Mouse (Mus musculus): ENCODE data around the gene Bcas3.

The Bcas3 gene

DNA sequence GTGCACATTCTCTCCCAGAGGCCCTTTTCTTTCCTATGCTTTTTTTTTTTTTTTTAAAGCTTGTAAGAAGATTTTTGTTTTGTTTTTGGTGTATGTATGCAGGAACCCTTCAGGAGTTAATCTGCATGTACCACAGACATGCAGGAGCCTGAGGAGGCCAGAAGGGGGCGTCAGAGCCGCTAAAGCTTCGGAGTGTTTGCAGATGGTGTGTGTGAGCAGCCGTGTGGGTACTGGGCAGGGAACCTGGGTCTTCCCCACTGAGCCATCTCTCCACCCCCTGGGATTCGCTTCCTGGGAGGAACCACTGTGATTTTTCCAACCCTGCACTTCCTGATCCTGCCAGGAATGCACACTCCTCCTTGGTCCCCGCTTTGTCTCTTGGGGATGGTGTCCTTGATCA is 497.8 kb downstream of the Bcas3 start:
- DNase-seq, result no peak

DNA sequence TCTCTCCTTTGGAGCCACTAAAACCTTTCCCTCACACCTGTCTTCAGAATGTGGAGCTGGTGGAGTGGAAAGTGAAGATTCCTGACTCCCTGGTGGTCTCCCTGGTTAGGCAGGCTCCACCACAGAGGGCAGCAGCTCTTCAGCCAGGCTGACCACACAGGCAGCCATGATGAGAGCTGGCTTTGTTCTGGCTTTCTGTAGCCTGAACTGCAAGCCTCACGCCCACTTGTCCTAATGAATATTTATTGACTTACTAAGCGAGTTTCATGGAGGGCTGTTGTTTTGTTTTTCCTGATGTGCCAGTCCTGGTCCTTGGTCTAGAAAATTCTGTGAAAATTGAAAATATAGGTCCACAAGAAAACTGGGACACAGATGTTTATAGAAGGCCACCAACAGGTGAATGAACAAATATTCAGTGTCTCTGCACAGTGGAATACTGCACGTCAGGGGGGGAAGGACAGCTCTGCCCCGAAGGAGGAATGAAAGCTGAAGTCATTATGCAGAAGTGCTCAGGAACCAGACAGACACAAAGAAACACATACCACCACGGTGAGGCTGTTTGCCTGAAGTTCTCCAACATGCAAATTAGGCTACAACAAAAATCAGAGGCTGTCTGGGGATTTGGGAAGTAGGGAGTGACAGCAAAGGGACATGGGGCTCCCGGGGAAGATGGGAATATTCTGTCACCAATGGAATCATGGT is 505.2 kb downstream of the Bcas3 start:
- DNase-seq, result no peak

DNA sequence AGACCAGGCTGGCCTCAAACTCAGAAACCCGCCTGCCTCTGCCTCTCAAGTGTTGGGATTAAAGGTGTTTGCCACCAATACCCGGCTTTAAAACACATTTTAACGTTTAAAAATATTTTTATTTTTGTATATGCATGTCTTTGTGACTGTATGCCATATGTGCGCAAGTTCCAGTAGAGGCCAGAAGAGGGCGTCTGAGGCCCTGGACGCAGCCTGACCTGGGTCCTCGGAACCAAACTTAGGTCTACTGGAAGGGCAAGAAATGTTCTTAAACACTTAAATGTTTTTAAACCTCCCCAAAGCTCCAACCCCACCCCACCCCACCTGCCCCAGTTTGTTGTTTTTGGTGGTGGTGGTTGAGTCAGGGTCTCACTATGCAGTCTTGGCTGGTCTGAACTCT is 511.4 kb downstream of the Bcas3 start:
- no peak for DNase-seq

Measured in liver (tissue).